8 mouse cellular contexts compared by ENCODE assay signal in genomic region chr2:11333301-11334017, GRCm38 (mm10).
DNase-seq lines count a peak whose midpoint lies in the region; ATAC-seq lines count a peak whose summit lies in the region.

No protein-coding gene starts in this region.

- intact Hi-C loops in left cerebral cortex, postnatal 10 days (cut with DNase I): no loop called here

- DNase-seq in adrenal gland, postnatal 14 days: peak; percentile 27
- DNase-seq in adrenal gland, postnatal 4 days (ENCODE audit: low spot score in 2 of 2): no peak
- DNase-seq in left cerebral cortex, postnatal 10 days (ENCODE audit: extremely low spot score in 1 of 2, low spot score in 2 of 2): peak; percentile 41 to 50
- DNase-seq in left cerebral cortex, adult 11 months (ENCODE audit: low spot score): no peak
- DNase-seq in cerebellum, postnatal 25 days: peak; percentile 29 to 59
- peak; percentile 22 to 39 for DNase-seq in layer of hippocampus, postnatal 10 days (ENCODE audit: low spot score in 2 of 2)
- DNase-seq in c-Kit-positive CD71-positive TER-119-positive erythroid progenitor cells, embryonic 14.5 days (ENCODE audit: low spot score): no peak

- ATAC-seq in monocyte, adult 5-6 weeks (replicated peaks; ENCODE audit: insufficient number of reproducible peaks, low FRiP score, low TSS enrichment, poor library complexity, severe bottlenecking): peak; percentile 73

Comparison
In these comparisons a context has a peak if more than half of its experiments do, and no peak if none do; other contexts are left out.
1. DNase-seq: peak in adrenal gland, postnatal 14 days (single experiment), left cerebral cortex, postnatal 10 days (2 of 2), cerebellum, postnatal 25 days (2 of 2) and layer of hippocampus, postnatal 10 days (2 of 2); none in adrenal gland, postnatal 4 days (0 of 2), left cerebral cortex, adult 11 months (single experiment) and c-Kit-positive CD71-positive TER-119-positive erythroid progenitor cells, embryonic 14.5 days (single experiment).